Mouse (Mus musculus) G1E (cell line): ENCODE measurements around the gene Ptma. TPM values are rescaled to one million over a fixed set of nuclear protein-coding genes. Genes with fewer than 3 reads are reported as not detected.

Experiments
- ATAC-seq: 2 replicates; pipeline ENCODE4 v1.8.0; 2016; ENCODE audit warnings: mild to moderate bottlenecking; ENCODE audit not compliant: insufficient number of reproducible peaks, poor library complexity, low FRiP score, severe bottlenecking; ENCODE audit errors: extremely low read depth
- DNase-seq: peaks from one replicate; pipeline ENCODE4 v3.0.0; 2012; ENCODE audit warnings: low spot score
- H3K27me3 ChIP-seq: 2 replicates; pipeline ENCODE4 v1.6.1; 2012; ENCODE audit warnings: mild to moderate bottlenecking, low read length, inconsistent platforms; ENCODE audit not compliant: insufficient read depth
- H3K36me3 ChIP-seq: replicated peaks from 2 replicates; pipeline ENCODE3; 2012; ENCODE audit warnings: mild to moderate bottlenecking, inconsistent platforms
- H3K4me1 ChIP-seq: 2 replicates; pipeline ENCODE4 v1.6.1; 2012; ENCODE audit warnings: low read depth, low read length, inconsistent platforms, mixed read lengths; ENCODE audit not compliant: insufficient read depth
- H3K4me3 ChIP-seq: 2 replicates; pipeline ENCODE4 v1.5.1; 2012; ENCODE audit warnings: low read depth, mild to moderate bottlenecking, inconsistent platforms, low read length, moderate library complexity, mixed read lengths
- H3K9me3 ChIP-seq: replicated peaks from 2 replicates; pipeline ENCODE4 v1.6.1; 2012; ENCODE audit warnings: inconsistent platforms
- CTCF ChIP-seq: IDR thresholded peaks from 2 replicates; pipeline ENCODE4 v1.5.1; 2012; ENCODE audit warnings: low read depth, low read length, inconsistent platforms, mixed read lengths
- GATA1 ChIP-seq: IDR thresholded peaks from 2 replicates; pipeline ENCODE4 v1.6.1; 2012; ENCODE audit warnings: borderline replicate concordance, low read length, inconsistent platforms, mixed read lengths
- GATA2 ChIP-seq: IDR thresholded peaks from 2 replicates; pipeline ENCODE4 v1.6.1; 2012; ENCODE audit warnings: low read depth, low read length, inconsistent platforms, borderline replicate concordance
- POLR2AphosphoS5 ChIP-seq: IDR thresholded peaks from 2 replicates; pipeline ENCODE4 v1.6.1; 2012; ENCODE audit warnings: low read depth, low read length, inconsistent platforms; ENCODE audit not compliant: insufficient replicate concordance
- TAL1 ChIP-seq: conservative IDR thresholded peaks from 2 replicates; pipeline ENCODE4 v1.6.1; 2012; ENCODE audit warnings: low read depth, low read length, inconsistent platforms, mixed read lengths
- polyA plus RNA-seq: library from polyadenylated mRNA; stranded (reverse); fragments of >175 nt; gene quantifications from 2 replicates; pipeline ENCODE4 v1.2.3, GENCODE M21; 2012
- total RNA-seq, 2 experiments: library from RNA; stranded (forward) in 1 of 2; stranded (reverse) in 1 of 2; fragments of 200-1000 nt in 1 of 2; fragments of >200 nt in 1 of 2; fragmentation: Nextera tagmentation in 1 of 2; gene quantifications; 2 replicates each; pipeline ENCODE4 v1.2.3; 2014 to 2017

Ptma gene
- total and polyA plus RNA-seq, 3 experiments: 2,671 to 14,052 (median 4,796) TPM

DNA sequence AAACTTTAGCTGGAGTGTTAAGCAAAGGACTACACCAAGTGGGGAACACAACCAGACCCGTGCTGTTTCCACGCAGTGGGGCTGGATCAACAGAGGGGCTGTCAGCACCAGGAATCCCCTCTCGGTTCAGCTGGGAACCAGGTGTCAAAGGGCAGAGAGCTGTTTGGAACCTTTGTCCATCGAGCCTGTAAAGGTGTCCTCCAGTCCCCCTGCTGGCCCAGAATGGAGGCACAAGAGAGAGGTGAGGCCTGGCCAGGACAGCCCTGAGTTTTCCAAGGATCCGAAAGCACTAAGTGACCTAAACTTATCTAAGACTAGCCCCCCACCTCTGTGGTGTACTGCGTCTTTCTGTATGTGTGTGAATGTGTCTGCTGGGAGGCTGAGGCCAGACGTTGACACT lies 6.2 kb upstream of the Ptma start:
- no peak for ATAC-seq
- peaks cover 44% of the 10 kb centered on the region for H3K27me3 ChIP-seq
- no peaks in the 10 kb centered on the region for H3K36me3 ChIP-seq
- no peaks in the 10 kb centered on the region for H3K9me3 ChIP-seq
- no peak for DNase-seq
- H3K4me1 ChIP-seq: peaks cover 42% of the 10 kb centered on the region
- no peak for TF ChIP-seq GATA1
- peak; percentile 72 for TF ChIP-seq CTCF
- no peak overlapping the region for H3K4me3 ChIP-seq

DNA sequence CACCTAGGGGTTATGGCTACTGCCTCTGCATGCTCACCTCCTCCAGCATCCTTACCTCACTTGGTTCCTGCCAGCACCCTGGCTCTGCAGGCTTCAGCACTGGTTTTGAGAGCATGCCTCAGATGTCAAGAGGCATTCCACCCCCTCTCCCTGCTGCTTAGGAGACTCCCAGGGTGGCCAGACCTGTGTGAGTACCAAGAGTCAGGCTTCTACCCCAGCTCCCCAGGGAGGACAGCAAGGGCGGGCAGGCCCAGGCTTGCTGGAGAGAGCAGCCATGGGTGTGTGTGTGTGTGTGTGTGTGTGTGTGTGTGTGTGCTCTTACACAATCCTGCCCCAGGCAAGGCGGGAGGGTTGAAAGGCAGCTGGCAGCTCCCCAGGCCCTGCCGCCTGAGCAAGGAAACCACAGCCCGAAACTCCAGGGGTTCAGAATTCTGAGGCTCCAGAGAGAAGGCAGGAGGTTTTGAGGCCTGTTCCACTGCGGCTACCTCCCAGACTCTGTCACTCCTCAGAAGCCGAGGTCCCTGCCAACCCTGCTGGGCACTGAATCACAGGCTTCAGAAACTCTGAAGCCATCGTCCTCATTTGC lies 4.1 kb upstream of the Ptma start:
- TF ChIP-seq POLR2AphosphoS5 (no peak), TAL1 (no peak), CTCF (no peak), GATA1 (no peak), GATA2 (no peak)
- ATAC-seq (no peak), DNase-seq (no peak)
- Histone ChIP-seq H3K9me3 (no peaks in the 10 kb centered on the region), H3K27me3 (peaks cover 33% of the 10 kb centered on the region), H3K4me1 (peaks cover 42% of the 10 kb centered on the region), H3K4me3 (no peak overlapping the region; the same call in 1 of the 2 replicates), H3K36me3 (peaks cover 2% of the 10 kb centered on the region)

DNA sequence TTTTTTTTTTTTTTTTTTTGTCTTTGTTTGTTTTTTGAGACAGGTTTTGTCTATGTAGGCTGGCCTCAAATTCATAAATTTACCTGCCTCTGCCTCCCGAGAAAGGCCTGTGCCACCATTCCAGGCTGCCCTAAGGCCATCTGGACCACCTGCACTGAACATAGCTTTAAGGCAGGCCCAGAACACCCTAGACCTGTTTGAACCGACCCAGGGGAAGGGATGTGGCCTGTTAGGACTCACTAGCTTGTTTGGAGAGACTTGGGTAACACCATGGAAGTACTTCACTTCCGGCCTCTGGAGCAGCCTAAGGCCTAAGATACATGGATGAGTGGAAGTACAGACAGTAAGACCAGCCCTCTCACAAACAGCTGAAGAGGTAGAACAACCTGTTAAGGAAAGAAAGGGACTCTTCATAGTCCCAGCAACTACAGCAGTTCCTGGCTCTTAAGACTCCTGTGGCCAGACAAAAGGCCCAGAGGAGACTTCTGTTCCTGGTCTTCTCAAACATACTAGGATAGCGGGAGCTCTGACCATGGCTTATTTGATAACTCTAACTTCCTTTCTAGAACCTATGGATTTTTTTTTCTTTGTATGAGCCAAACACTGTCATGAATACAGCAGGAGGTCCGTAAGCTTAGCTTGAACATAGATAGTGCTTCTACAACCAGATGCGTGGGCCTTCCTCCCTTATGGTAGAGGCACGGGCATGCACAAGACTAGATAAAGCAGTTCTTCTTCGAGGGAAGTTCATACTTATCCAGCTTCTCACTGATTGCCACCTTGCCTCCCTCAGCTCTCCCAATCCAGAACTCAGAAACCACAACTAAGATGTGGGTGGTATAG lies 2.5 kb upstream of the Ptma start:
- peaks cover 18% of the 10 kb centered on the region for H3K27me3 ChIP-seq
- ATAC-seq: no peak
- H3K4me3 ChIP-seq: no peak overlapping the region; the same call in 1 of the 2 replicates
- H3K9me3 ChIP-seq: no peaks in the 10 kb centered on the region
- H3K4me1 ChIP-seq: peaks cover 48% of the 10 kb centered on the region
- DNase-seq: no peak
- peaks cover 18% of the 10 kb centered on the region for H3K36me3 ChIP-seq
- TF ChIP-seq GATA1: no peak
- peak; percentile 55 for TF ChIP-seq TAL1

DNA sequence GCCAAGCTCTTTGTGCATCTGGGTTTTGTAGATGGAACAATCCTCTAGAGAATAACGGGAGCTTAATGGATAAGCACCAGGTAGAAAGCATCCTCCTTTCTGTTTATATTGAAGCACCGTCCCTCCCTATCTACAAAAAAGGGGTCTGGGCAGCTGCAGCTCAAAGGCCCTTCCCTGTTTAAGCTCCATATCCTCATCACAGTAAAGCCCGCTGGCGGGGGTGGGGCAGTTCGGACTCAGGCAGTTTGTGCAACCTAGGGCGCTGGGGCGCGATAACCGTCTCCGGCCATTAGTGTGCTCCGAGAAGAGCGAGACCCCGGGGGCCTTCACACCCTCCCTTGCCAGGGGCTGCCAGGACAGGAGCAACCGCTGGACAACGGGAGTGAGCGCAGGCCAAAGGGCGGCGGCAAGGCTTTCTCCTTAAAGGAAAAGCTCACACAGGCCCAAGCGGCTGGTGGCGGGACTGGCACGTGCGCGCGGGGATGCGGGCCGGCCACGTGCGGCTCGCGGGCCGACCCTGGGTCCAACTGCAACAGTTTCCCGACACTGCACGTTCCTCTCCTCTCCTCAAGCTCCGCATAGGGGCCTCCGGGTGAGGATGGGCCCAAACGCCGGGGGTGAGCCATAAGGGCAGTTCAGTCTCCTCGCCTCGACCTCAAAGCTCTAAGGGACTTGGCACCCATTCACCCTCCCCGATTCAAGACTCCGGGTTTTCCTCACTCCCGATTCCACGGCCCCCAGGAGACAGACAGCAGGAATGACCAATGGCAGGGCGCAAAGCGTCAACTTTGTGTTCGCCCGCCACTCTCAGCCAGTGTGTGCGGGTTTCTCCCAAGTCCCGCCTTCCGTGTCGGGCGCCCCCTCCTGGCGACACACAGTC lies 1.7 kb upstream of the Ptma start:
- TF ChIP-seq CTCF (peak; percentile 72; the same call in 1 of the 2 replicates), POLR2AphosphoS5 (no peak)

DNA sequence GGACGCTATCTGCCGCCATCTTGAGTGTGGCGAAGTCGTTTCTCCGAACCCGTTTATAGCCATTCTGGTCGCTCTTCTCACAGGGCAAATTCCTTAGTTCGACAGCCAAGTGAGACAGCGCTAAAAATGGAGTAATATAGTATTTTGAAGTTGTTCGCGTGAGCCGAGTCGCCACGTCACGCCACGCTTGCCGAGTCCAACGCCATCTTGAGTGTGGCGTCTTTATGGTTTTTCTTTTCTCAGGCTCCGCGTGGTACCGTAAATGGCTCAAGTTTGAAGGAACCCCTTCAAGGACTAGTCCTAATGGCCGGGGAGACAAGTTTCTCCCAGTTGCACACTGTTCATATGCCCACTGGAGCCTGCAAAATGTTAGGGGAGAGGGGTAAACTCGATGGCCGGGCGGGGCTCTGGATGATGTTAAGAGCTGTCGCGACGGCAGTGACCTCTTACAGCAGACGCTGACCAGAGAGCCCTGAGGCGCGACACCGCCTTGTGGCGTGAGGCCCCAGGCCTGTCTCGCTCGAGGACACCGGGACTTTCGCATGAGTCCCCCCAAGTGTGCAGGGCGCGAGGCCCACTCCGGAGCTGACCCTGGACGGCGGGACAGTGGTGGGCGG lies 919 bp upstream of the Ptma start:
- Histone ChIP-seq H3K9me3 (no peaks in the 10 kb centered on the region), H3K4me1 (peaks cover 56% of the 10 kb centered on the region), H3K27me3 (peaks cover 10% of the 10 kb centered on the region; the same call in 1 of the 2 replicates), H3K4me3 (peak overlapping the region; percentile 90), H3K36me3 (peaks cover 28% of the 10 kb centered on the region)
- peak; percentile 86; the same call in 1 of the 2 replicates for TF ChIP-seq POLR2AphosphoS5
- no peak for TF ChIP-seq GATA2
- DNase-seq: no peak
- no peak for ATAC-seq

More for the DNA sequence above, 1.7 kb upstream of the Ptma start:
- ATAC-seq (peak; percentile 62), DNase-seq (peak; percentile 100)
- no peaks in the 10 kb centered on the region for H3K9me3 ChIP-seq
- H3K4me1 ChIP-seq: peaks cover 57% of the 10 kb centered on the region
- H3K4me3 ChIP-seq: peak overlapping the region; percentile 90; the same call in 1 of the 2 replicates
- peaks cover 11% of the 10 kb centered on the region for H3K27me3 ChIP-seq
- H3K36me3 ChIP-seq: peaks cover 27% of the 10 kb centered on the region
